Mouse (Mus musculus): Measurements from ENCODE around the gene Myo1d.

GRCm38 (mm10) chr11:80799979-80800378, 20.2 kb upstream of the Myo1d start:
- TF ChIP-seq POLR2A (IDR thresholded peaks at IDR 0.05; ENCODE audit: insufficient read depth, low read depth, low read length), result no peak
- no peak for TF ChIP-seq CTCF (IDR thresholded peaks at IDR 0.05; ENCODE audit: insufficient read depth, low read depth, low read length)
